Mouse (Mus musculus): ENCODE measurements at regions not wholly inside any gene's neighbourhood (a gene's known extent, or its start where the extent isn't known, plus 50 kb on each side); places are given as distances from the start of the nearest gene placed in this dataset.

- TF ChIP-seq CTCF (IDR thresholded peaks at IDR 0.05; ENCODE audit: borderline replicate concordance, control insufficient read depth, extremely low read depth, insufficient read depth, low read length, poor library complexity) (no peak), POLR2A (IDR thresholded peaks at IDR 0.05; ENCODE audit: control insufficient read depth, extremely low read depth, insufficient read depth, low read length, poor library complexity) (no peak)
Observed at GRCm38 (mm10) chr10:66780335-66781170, 315.4 kb upstream of the Jmjd1c start.
